Mouse (Mus musculus) spleen, adult 18-20 months (tissue): Measurements from ENCODE around the gene Sh3pxd2a.
A peak's percentile ranks its signal among the peaks of the same experiment; 100 is the strongest.

Source experiments
- DNase-seq, 2 experiments: peaks; one replicate each; pipeline ENCODE4 v3.0.0; 2022; ENCODE audit warnings: mixed read lengths in 2 of 2

Gene Sh3pxd2a

GRCm38 (mm10) chr19:47489233-47489632 lies 25.0 kb upstream of the Sh3pxd2a start:
- DNase-seq: no peak

- peak in 1 of 2 experiments; percentile 62 for DNase-seq
Observed at GRCm38 (mm10) chr19:47488250-47488649, 24.0 kb upstream of the Sh3pxd2a start.

GRCm38 (mm10) chr19:47487572-47487971 lies 23.4 kb upstream of the Sh3pxd2a start:
- no peak for DNase-seq

- DNase-seq: no peak
Observed at GRCm38 (mm10) chr19:47485997-47486566, 21.9 kb upstream of the Sh3pxd2a start.

- no peak for DNase-seq
Observed at GRCm38 (mm10) chr19:47484110-47484509, 19.9 kb upstream of the Sh3pxd2a start.

- no peak for DNase-seq
Observed at GRCm38 (mm10) chr19:47483346-47483745, 19.1 kb upstream of the Sh3pxd2a start.

GRCm38 (mm10) chr19:47473453-47473852 lies 9.3 kb upstream of the Sh3pxd2a start:
- no peak for DNase-seq

GRCm38 (mm10) chr19:47472881-47473400 lies 8.7 kb upstream of the Sh3pxd2a start:
- no peak for DNase-seq

GRCm38 (mm10) chr19:47471808-47472207 lies 7.6 kb upstream of the Sh3pxd2a start:
- DNase-seq: no peak

- no peak for DNase-seq
Observed at GRCm38 (mm10) chr19:47468750-47469149, 4.5 kb upstream of the Sh3pxd2a start.

GRCm38 (mm10) chr19:47466775-47467174 lies 2.6 kb upstream of the Sh3pxd2a start:
- DNase-seq: no peak

GRCm38 (mm10) chr19:47465467-47465866 lies 1.3 kb upstream of the Sh3pxd2a start:
- peak in 1 of 2 experiments; percentile 32 for DNase-seq

GRCm38 (mm10) chr19:47463636-47464303 lies 431 bp downstream of the Sh3pxd2a start:
- DNase-seq: peak; percentile 83 to 97

- peak in 1 of 2 experiments; percentile 46 for DNase-seq
Observed at GRCm38 (mm10) chr19:47463206-47463605, 995 bp downstream of the Sh3pxd2a start.

GRCm38 (mm10) chr19:47462725-47463124 lies 1.5 kb downstream of the Sh3pxd2a start:
- no peak for DNase-seq

- no peak for DNase-seq
Observed at GRCm38 (mm10) chr19:47461838-47462237, 2.4 kb downstream of the Sh3pxd2a start.

- no peak for DNase-seq
Observed at GRCm38 (mm10) chr19:47461386-47461785, 2.8 kb downstream of the Sh3pxd2a start.

GRCm38 (mm10) chr19:47460120-47460960 lies 3.9 kb downstream of the Sh3pxd2a start:
- no peak for DNase-seq

- DNase-seq: no peak
Observed at GRCm38 (mm10) chr19:47459214-47459613, 5.0 kb downstream of the Sh3pxd2a start.

GRCm38 (mm10) chr19:47458504-47459161 lies 5.6 kb downstream of the Sh3pxd2a start:
- no peak for DNase-seq

- no peak for DNase-seq
Observed at GRCm38 (mm10) chr19:47457711-47458503, 6.3 kb downstream of the Sh3pxd2a start.

GRCm38 (mm10) chr19:47456021-47456420 lies 8.2 kb downstream of the Sh3pxd2a start:
- no peak for DNase-seq
